Mouse (Mus musculus) urinary bladder, postnatal 36 days (tissue): ENCODE results near the gene Sf3a3.

ENCODE experiments used
- DNase-seq, 2 experiments: peaks; one replicate each; pipeline ENCODE4 v3.0.0; 2022; ENCODE audit warnings: low spot score in 2 of 2, mixed read lengths in 1 of 2

The Sf3a3 gene

GRCm38 (mm10) chr4:124714545-124715481 lies at the start of gene Sf3a3:
TSS of gene Sf3a3 (plus strand) at chr4:124714776.
- peak; percentile 91 to 95 for DNase-seq

GRCm38 (mm10) chr4:124667476-124668033 lies 47.0 kb upstream of the Sf3a3 start:
- no peak for DNase-seq

- DNase-seq, result no peak
Measured at GRCm38 (mm10) chr4:124668078-124668477, 46.5 kb upstream of the Sf3a3 start.

- DNase-seq, result no peak
Measured at GRCm38 (mm10) chr4:124670232-124670631, 44.3 kb upstream of the Sf3a3 start.

GRCm38 (mm10) chr4:124671583-124671982 lies 43.0 kb upstream of the Sf3a3 start:
- DNase-seq, result no peak

- no peak for DNase-seq
Measured at GRCm38 (mm10) chr4:124672347-124673320, 41.9 kb upstream of the Sf3a3 start.

GRCm38 (mm10) chr4:124674334-124675032 lies 40.1 kb upstream of the Sf3a3 start:
- peak in 1 of 2 experiments; percentile 56 for DNase-seq

- peak in 1 of 2 experiments; percentile 40 for DNase-seq
Measured at GRCm38 (mm10) chr4:124675037-124675436, 39.5 kb upstream of the Sf3a3 start.

GRCm38 (mm10) chr4:124675958-124676357 lies 38.6 kb upstream of the Sf3a3 start:
- DNase-seq, result no peak

- DNase-seq, result no peak
Measured at GRCm38 (mm10) chr4:124682270-124682669, 32.3 kb upstream of the Sf3a3 start.

- no peak for DNase-seq
Measured at GRCm38 (mm10) chr4:124683474-124683873, 31.1 kb upstream of the Sf3a3 start.

- DNase-seq, result no peak
Measured at GRCm38 (mm10) chr4:124685004-124685403, 29.6 kb upstream of the Sf3a3 start.

GRCm38 (mm10) chr4:124685453-124685852 lies 29.1 kb upstream of the Sf3a3 start:
- no peak for DNase-seq

GRCm38 (mm10) chr4:124685897-124686402 lies 28.6 kb upstream of the Sf3a3 start:
- no peak for DNase-seq

GRCm38 (mm10) chr4:124691455-124691854 lies 23.1 kb upstream of the Sf3a3 start:
- no peak for DNase-seq

- no peak for DNase-seq
Measured at GRCm38 (mm10) chr4:124692416-124692861, 22.1 kb upstream of the Sf3a3 start.

- DNase-seq, result peak; percentile 75 to 86
Measured at GRCm38 (mm10) chr4:124693135-124693894, 21.3 kb upstream of the Sf3a3 start, which contains the start of gene Utp11. TSS of gene Utp11 (minus strand) at chr4:124693600.

- DNase-seq, result no peak
Measured at GRCm38 (mm10) chr4:124694572-124694971, 20.0 kb upstream of the Sf3a3 start.

GRCm38 (mm10) chr4:124695786-124696516 lies 18.6 kb upstream of the Sf3a3 start:
- no peak for DNase-seq
